Mouse (Mus musculus): ENCODE data around the gene Camta2.

GRCm38 (mm10) chr11:70689578-70689977 is 1.7 kb upstream of the Camta2 start:
- TF ChIP-seq CTCF (IDR thresholded peaks at IDR 0.05; ENCODE audit: low read depth, low read length) (no peak), POLR2A (IDR thresholded peaks at IDR 0.05; ENCODE audit: extremely low read depth, insufficient read depth, low read length) (no peak)
